Mouse (Mus musculus): ENCODE measurements around the gene Tpd52l2.

Gene Tpd52l2

GRCm38 (mm10) chr2:181537444-181538047 is 40.6 kb downstream of the Tpd52l2 start:
- peak; percentile 47 for DNase-seq (ENCODE audit: low spot score)

- DNase-seq (ENCODE audit: low spot score), result no peak
Observed at GRCm38 (mm10) chr2:181541761-181542380, 44.9 kb downstream of the Tpd52l2 start.

GRCm38 (mm10) chr2:181546142-181546541 is 49.2 kb downstream of the Tpd52l2 start:
- no peak for DNase-seq (ENCODE audit: low spot score)

GRCm38 (mm10) chr2:181548227-181548626 is 51.3 kb downstream of the Tpd52l2 start:
- no peak for DNase-seq (ENCODE audit: low spot score)

GRCm38 (mm10) chr2:181548682-181549081 is 51.7 kb downstream of the Tpd52l2 start:
- DNase-seq (ENCODE audit: low spot score), result no peak

- no peak for DNase-seq (ENCODE audit: low spot score)
Observed at GRCm38 (mm10) chr2:181550233-181550632, 53.3 kb downstream of the Tpd52l2 start.

- no peak for DNase-seq (ENCODE audit: low spot score)
Observed at GRCm38 (mm10) chr2:181553772-181554171, 56.8 kb downstream of the Tpd52l2 start.

- DNase-seq (ENCODE audit: low spot score), result no peak
Observed at GRCm38 (mm10) chr2:181567338-181567737, 70.4 kb downstream of the Tpd52l2 start.

Data from left cerebral cortex, adult 11 months (tissue).